Mouse (Mus musculus): ENCODE results near the gene Abcg3. TPM values are rescaled to one million over a fixed set of nuclear protein-coding genes. Genes with fewer than 3 reads are reported as not detected.

Abcg3 gene
- 0.21 and 0.25 TPM in 2 replicates for polyA plus RNA-seq (2012; rRNA removed)

- Histone ChIP-seq H3K4me1 (ENCODE audit: control insufficient read depth, insufficient read depth, low read length) (no peaks in the 10 kb centered on the region), H3K27me3 (ENCODE audit: control insufficient read depth, insufficient read depth, low read length) (no peaks in the 10 kb centered on the region; the same call in 1 of the 2 replicates), H3K27ac (ENCODE audit: control insufficient read depth, insufficient read depth, low read depth, low read length) (no peak within 1 kb of the TSS), H3K36me3 (ENCODE audit: control insufficient read depth, insufficient read depth, low read length) (no peaks in the 10 kb centered on the region), H3K4me3 (ENCODE audit: control insufficient read depth, low read depth, low read length) (no peak within 1 kb of the TSS)
- TF ChIP-seq POLR2A (IDR thresholded peaks at IDR 0.05; ENCODE audit: control insufficient read depth, low read depth, low read length) (no peak), CTCF (IDR thresholded peaks at IDR 0.05; ENCODE audit: control insufficient read depth, insufficient read depth, insufficient replicate concordance, low read depth, low read length) (no peak)
These were observed at the start of gene Abcg3 for GRCm38 (mm10) chr5:104982535-104982934. Abcg3 (minus strand) TSS chr5:104982718.

GRCm38 (mm10) chr5:105012551-105012950 is 30.0 kb upstream of the Abcg3 start:
- no peak overlapping the region for H3K27ac ChIP-seq (ENCODE audit: control insufficient read depth, insufficient read depth, low read depth, low read length)
- TF ChIP-seq POLR2A (IDR thresholded peaks at IDR 0.05; ENCODE audit: control insufficient read depth, low read depth, low read length) (no peak), CTCF (IDR thresholded peaks at IDR 0.05; ENCODE audit: control insufficient read depth, insufficient read depth, insufficient replicate concordance, low read depth, low read length) (no peak)
- H3K4me1 ChIP-seq (ENCODE audit: control insufficient read depth, insufficient read depth, low read length): no peaks in the 10 kb centered on the region
- no peaks in the 10 kb centered on the region for H3K27me3 ChIP-seq (ENCODE audit: control insufficient read depth, insufficient read depth, low read length)
- no peak overlapping the region for H3K4me3 ChIP-seq (ENCODE audit: control insufficient read depth, low read depth, low read length)
- no peaks in the 10 kb centered on the region for H3K36me3 ChIP-seq (ENCODE audit: control insufficient read depth, insufficient read depth, low read length)

DNA sequence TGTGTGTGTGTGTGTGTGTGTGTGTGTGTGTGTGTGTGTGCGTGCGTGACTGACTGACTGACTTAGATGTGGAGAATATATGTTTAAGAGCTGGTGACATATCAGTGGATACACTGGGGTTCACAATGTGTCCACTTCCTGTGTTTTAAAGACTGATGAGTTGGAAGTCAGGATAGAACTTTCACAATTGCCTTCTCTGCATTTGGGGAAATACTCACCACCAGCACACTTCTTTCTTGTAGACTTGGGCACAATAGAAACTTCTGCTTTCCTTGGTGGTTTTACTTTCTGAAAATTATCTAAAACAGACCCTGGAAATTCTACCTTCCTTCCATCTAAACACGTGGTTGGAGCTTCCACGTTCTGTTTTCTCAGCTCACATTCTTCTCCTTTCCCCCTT is 29.1 kb upstream of the Abcg3 start:
- Histone ChIP-seq H3K4me3 (ENCODE audit: control insufficient read depth, low read depth, low read length) (no peak overlapping the region), H3K36me3 (ENCODE audit: control insufficient read depth, insufficient read depth, low read length) (no peaks in the 10 kb centered on the region), H3K27me3 (ENCODE audit: control insufficient read depth, insufficient read depth, low read length) (no peaks in the 10 kb centered on the region), H3K27ac (ENCODE audit: control insufficient read depth, insufficient read depth, low read depth, low read length) (no peak overlapping the region), H3K4me1 (ENCODE audit: control insufficient read depth, insufficient read depth, low read length) (no peaks in the 10 kb centered on the region)
- TF ChIP-seq POLR2A (IDR thresholded peaks at IDR 0.05; ENCODE audit: control insufficient read depth, low read depth, low read length): no peak
- no peak for TF ChIP-seq CTCF (IDR thresholded peaks at IDR 0.05; ENCODE audit: control insufficient read depth, insufficient read depth, insufficient replicate concordance, low read depth, low read length)

GRCm38 (mm10) chr5:105010376-105010775 is 27.9 kb upstream of the Abcg3 start:
- H3K4me3 ChIP-seq (ENCODE audit: control insufficient read depth, low read depth, low read length): no peak overlapping the region
- H3K36me3 ChIP-seq (ENCODE audit: control insufficient read depth, insufficient read depth, low read length): no peaks in the 10 kb centered on the region
- H3K27ac ChIP-seq (ENCODE audit: control insufficient read depth, insufficient read depth, low read depth, low read length): no peak overlapping the region
- no peaks in the 10 kb centered on the region for H3K4me1 ChIP-seq (ENCODE audit: control insufficient read depth, insufficient read depth, low read length)
- no peaks in the 10 kb centered on the region for H3K27me3 ChIP-seq (ENCODE audit: control insufficient read depth, insufficient read depth, low read length)
- TF ChIP-seq CTCF (IDR thresholded peaks at IDR 0.05; ENCODE audit: control insufficient read depth, insufficient read depth, insufficient replicate concordance, low read depth, low read length) (no peak), POLR2A (IDR thresholded peaks at IDR 0.05; ENCODE audit: control insufficient read depth, low read depth, low read length) (no peak)

DNA sequence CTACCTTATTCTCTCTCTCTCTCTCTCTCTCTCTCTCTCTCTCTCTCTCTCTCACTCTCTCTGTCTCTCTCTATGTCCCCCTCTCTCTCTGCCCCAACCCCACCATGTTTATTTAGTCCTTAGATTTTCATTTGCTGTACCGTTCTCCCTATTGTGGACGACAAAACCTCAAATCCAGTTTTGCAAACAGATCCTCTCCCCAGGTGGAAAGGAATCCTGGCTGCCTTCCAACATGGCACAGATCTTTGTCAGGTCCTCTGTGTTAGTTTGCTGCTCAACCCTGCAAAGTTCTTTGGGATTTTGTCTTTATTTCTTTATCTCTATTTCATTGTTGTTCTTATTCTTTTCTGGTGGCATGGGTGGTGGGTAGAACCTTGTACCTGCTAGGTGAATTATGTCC is 6.9 kb upstream of the Abcg3 start:
- H3K27me3 ChIP-seq (ENCODE audit: control insufficient read depth, insufficient read depth, low read length): no peaks in the 10 kb centered on the region
- TF ChIP-seq POLR2A (IDR thresholded peaks at IDR 0.05; ENCODE audit: control insufficient read depth, low read depth, low read length) (no peak), CTCF (IDR thresholded peaks at IDR 0.05; ENCODE audit: control insufficient read depth, insufficient read depth, insufficient replicate concordance, low read depth, low read length) (no peak)
- no peak overlapping the region for H3K27ac ChIP-seq (ENCODE audit: control insufficient read depth, insufficient read depth, low read depth, low read length)
- no peak overlapping the region for H3K4me3 ChIP-seq (ENCODE audit: control insufficient read depth, low read depth, low read length)
- H3K4me1 ChIP-seq (ENCODE audit: control insufficient read depth, insufficient read depth, low read length): no peaks in the 10 kb centered on the region; the same call in 1 of the 2 replicates
- H3K36me3 ChIP-seq (ENCODE audit: control insufficient read depth, insufficient read depth, low read length): no peaks in the 10 kb centered on the region

- no peak overlapping the region for H3K27ac ChIP-seq (ENCODE audit: control insufficient read depth, insufficient read depth, low read depth, low read length)
- TF ChIP-seq POLR2A (IDR thresholded peaks at IDR 0.05; ENCODE audit: control insufficient read depth, low read depth, low read length) (no peak), CTCF (IDR thresholded peaks at IDR 0.05; ENCODE audit: control insufficient read depth, insufficient read depth, insufficient replicate concordance, low read depth, low read length) (no peak)
- H3K36me3 ChIP-seq (ENCODE audit: control insufficient read depth, insufficient read depth, low read length): no peaks in the 10 kb centered on the region
- no peaks in the 10 kb centered on the region; the same call in 1 of the 2 replicates for H3K4me1 ChIP-seq (ENCODE audit: control insufficient read depth, insufficient read depth, low read length)
- H3K27me3 ChIP-seq (ENCODE audit: control insufficient read depth, insufficient read depth, low read length): no peaks in the 10 kb centered on the region
- no peak overlapping the region for H3K4me3 ChIP-seq (ENCODE audit: control insufficient read depth, low read depth, low read length)
These were observed 5.5 kb upstream of the Abcg3 start for GRCm38 (mm10) chr5:104988000-104988399.

DNA sequence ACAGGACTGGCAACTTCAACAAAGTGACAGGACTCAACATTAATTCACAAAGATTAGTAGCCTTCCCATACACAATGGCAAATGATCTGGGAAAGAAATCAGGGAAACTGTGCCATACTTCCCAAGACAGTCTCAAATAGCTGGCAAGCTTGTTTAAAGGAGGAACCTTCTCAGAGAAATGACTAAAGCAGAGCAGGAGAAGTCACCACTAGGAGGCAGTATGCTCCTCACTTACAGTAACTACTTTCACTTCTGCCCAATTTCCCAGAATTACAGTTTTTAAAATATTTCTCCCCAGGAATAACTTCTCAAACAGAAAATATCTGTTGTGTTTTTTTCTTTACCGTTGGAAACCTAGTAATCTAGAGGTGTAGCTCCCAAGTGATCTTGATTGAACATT is 4.2 kb upstream of the Abcg3 start:
- no peaks in the 10 kb centered on the region; the same call in 1 of the 2 replicates for H3K27me3 ChIP-seq (ENCODE audit: control insufficient read depth, insufficient read depth, low read length)
- no peaks in the 10 kb centered on the region; the same call in 1 of the 2 replicates for H3K4me1 ChIP-seq (ENCODE audit: control insufficient read depth, insufficient read depth, low read length)
- TF ChIP-seq POLR2A (IDR thresholded peaks at IDR 0.05; ENCODE audit: control insufficient read depth, low read depth, low read length) (no peak), CTCF (IDR thresholded peaks at IDR 0.05; ENCODE audit: control insufficient read depth, insufficient read depth, insufficient replicate concordance, low read depth, low read length) (no peak)
- H3K4me3 ChIP-seq (ENCODE audit: control insufficient read depth, low read depth, low read length): no peak overlapping the region
- no peak overlapping the region for H3K27ac ChIP-seq (ENCODE audit: control insufficient read depth, insufficient read depth, low read depth, low read length)
- no peaks in the 10 kb centered on the region for H3K36me3 ChIP-seq (ENCODE audit: control insufficient read depth, insufficient read depth, low read length)

All from testis, adult 2 months (tissue).